Mouse (Mus musculus) heart, postnatal 0 days (tissue): ENCODE data around the gene AL732309.1.

Experiments
- CTCF ChIP-seq: IDR thresholded peaks from 2 replicates; pipeline ENCODE4 v1.5.1; 2016; ENCODE audit warnings: antibody characterized with exemption, control low read depth, low read depth
- EP300 ChIP-seq: IDR thresholded peaks from 2 replicates; pipeline ENCODE4 v1.6.1; 2016; ENCODE audit warnings: antibody characterized with exemption, low read depth

DNA sequence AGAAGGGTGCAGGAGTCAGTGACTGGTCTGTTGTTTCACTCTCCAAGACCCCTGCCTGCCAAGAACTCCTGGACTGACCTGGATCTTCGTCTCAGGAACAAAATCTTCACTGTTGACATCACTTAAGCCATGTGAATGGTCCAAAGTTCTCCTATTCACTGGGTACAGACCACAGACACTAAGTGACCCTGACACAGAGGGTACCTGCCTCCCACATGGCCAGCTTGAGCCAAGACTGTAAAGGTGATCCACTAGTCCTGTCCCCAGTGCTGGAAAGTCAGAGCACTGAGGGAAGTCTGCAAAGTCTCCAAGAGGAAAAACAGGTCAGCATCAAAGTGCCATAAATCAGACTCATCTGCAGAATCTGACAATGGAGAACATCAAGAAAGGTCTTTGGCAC lies 39.1 kb downstream of the AL732309.1 start:
- TF ChIP-seq CTCF (no peak), EP300 (no peak)
